Mouse (Mus musculus): ENCODE data around the gene Pyy.

GRCm38 (mm10) chr11:102082322-102082721, 25.3 kb downstream of the Pyy start:
- TF ChIP-seq ZNF384 (IDR thresholded peaks at IDR 0.05; ENCODE audit: low read depth, low read length) (no peak), MAFK (IDR thresholded peaks at IDR 0.05; ENCODE audit: insufficient read depth, low read depth, low read length) (no peak), CHD2 (IDR thresholded peaks at IDR 0.05; ENCODE audit: low read depth, low read length) (peak; percentile 72), ZC3H11A (IDR thresholded peaks at IDR 0.05; ENCODE audit: borderline replicate concordance, low read depth, low read length) (no peak)

Data from ES-E14 (cell line).